ENCODE assay signal across 13 mouse cellular contexts in the genomic region with DNA sequence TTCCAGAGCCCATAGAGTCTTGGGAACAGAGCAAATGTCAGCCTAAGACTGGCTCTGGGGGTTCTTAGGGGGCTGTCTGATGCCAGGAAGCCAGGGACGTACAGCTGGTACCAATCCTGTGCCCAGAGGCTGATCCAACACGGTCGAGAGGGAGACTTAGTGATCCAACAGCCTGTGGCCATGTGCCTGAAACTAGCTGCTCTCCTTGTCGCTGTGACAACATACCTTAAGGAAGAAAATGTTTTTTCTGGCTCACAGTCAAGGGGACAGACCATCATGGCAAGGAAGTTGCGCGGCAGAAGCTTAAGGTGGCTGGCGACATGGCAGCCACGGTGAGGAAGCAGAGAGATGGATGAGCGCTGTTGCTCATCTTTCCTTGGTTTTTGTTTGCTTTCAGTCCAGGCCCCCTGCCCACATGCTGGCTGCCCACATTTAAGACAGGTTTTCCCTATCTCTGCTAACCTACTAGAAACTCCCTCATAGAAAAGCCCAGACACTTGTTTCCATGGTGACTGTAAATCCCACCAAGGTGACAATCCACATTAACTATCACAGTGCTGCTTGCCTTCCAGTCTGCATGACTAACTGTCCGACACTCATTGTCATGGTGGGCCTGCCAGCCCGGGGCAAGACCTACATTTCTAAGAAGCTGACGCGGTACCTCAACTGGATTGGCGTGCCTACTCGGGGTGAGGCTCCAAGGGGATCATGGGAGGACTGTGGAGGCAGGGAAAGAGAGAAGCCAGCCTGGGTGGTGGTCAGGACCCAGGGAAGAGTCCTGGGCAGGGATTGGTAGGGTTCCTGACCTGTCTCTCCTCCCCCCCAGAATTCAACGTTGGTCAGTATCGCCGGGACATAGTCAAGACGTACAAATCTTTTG. TPM values are rescaled to one million over a fixed set of nuclear protein-coding genes. Genes with fewer than 3 reads are reported as not detected.
DNase-seq lines count a peak whose midpoint lies in the region; ATAC-seq lines count a peak whose summit lies in the region.
"Had no signal": no experiment of that assay in that cellular context is flagged by ENCODE, and none has a peak within 500 bp of the region (broad histone marks: within the 10 kb centered on the region; RNA-seq: fewer than 3 reads in every experiment).

No protein-coding gene starts in this region.

- H3K9ac ChIP-seq in forebrain, embryonic 15.5 days (replicated peaks) = no peak overlapping the region
- H3K9ac ChIP-seq in forebrain, embryonic 16.5 days (replicated peaks; ENCODE audit: low read depth, low read length) = no peak overlapping the region
- no peak overlapping the region for H3K9ac ChIP-seq in liver, embryonic 16.5 days (ENCODE audit: low read depth, low read length)
- no peak overlapping the region for H3K9ac ChIP-seq in liver, embryonic 12.5 days
- H3K9ac ChIP-seq in kidney, embryonic 15.5 days = no peak overlapping the region
- H3K9ac ChIP-seq: heart, embryonic 13.5 days; hindbrain, embryonic 15.5 days had no signal

- H3K27ac ChIP-seq in forebrain, embryonic 15.5 days (replicated peaks) = 0 out of 2 replicates have a peak overlapping the region, but pooled peaks have one; percentile 11
- H3K27ac ChIP-seq in forebrain, embryonic 16.5 days (ENCODE audit: low read length) = no peak overlapping the region
- H3K27ac ChIP-seq in liver, embryonic 16.5 days (ENCODE audit: low read length) = peak overlapping the region; percentile 51; the same call in 1 of the 2 replicates
- no peak overlapping the region; the same call in 1 of the 2 replicates for H3K27ac ChIP-seq in liver, embryonic 12.5 days
- H3K27ac ChIP-seq in kidney, embryonic 15.5 days = no peak overlapping the region
- H3K27ac ChIP-seq: heart, embryonic 13.5 days; hindbrain, embryonic 15.5 days had no signal

- no peak overlapping the region for H3K4me3 ChIP-seq in forebrain, embryonic 15.5 days
- no peak overlapping the region for H3K4me3 ChIP-seq in forebrain, embryonic 16.5 days (replicated peaks; ENCODE audit: low read length)
- H3K4me3 ChIP-seq in liver, embryonic 16.5 days (ENCODE audit: low read depth, low read length) = no peak overlapping the region
- no peak overlapping the region for H3K4me3 ChIP-seq in liver, embryonic 12.5 days
- H3K4me3 ChIP-seq in megakaryocyte, embryonic 14.5 days (replicated peaks) = peak overlapping the region; percentile 53
- no peak overlapping the region for H3K4me3 ChIP-seq in kidney, embryonic 15.5 days (replicated peaks)
- H3K4me3 ChIP-seq: heart, embryonic 13.5 days; hindbrain, embryonic 15.5 days had no signal

- H3K4me2 ChIP-seq in forebrain, embryonic 15.5 days (replicated peaks) = no peak overlapping the region
- H3K4me2 ChIP-seq in forebrain, embryonic 16.5 days (ENCODE audit: low read length) = no peak overlapping the region
- H3K4me2 ChIP-seq in liver, embryonic 16.5 days (ENCODE audit: low read depth, low read length) = no peak overlapping the region
- H3K4me2 ChIP-seq in liver, embryonic 12.5 days = no peak overlapping the region
- no peak overlapping the region for H3K4me2 ChIP-seq in kidney, embryonic 15.5 days
- H3K4me2 ChIP-seq: heart, embryonic 13.5 days; hindbrain, embryonic 15.5 days had no signal

- H3K9me3 ChIP-seq in forebrain, embryonic 15.5 days = no peaks in the 10 kb centered on the region
- no peaks in the 10 kb centered on the region for H3K9me3 ChIP-seq in forebrain, embryonic 16.5 days (ENCODE audit: control insufficient read depth, low read length)
- H3K9me3 ChIP-seq in liver, embryonic 16.5 days (replicated peaks; ENCODE audit: control insufficient read depth, low read length) = no peaks in the 10 kb centered on the region
- H3K9me3 ChIP-seq in liver, embryonic 12.5 days (replicated peaks) = no peaks in the 10 kb centered on the region
- H3K9me3 ChIP-seq in megakaryocyte, embryonic 14.5 days = no peaks in the 10 kb centered on the region; the same call in 1 of the 2 replicates
- no peaks in the 10 kb centered on the region for H3K9me3 ChIP-seq in kidney, embryonic 15.5 days (replicated peaks)
- H3K9me3 ChIP-seq: heart, embryonic 13.5 days; hindbrain, embryonic 15.5 days had no signal

- H3K36me3 ChIP-seq in forebrain, embryonic 15.5 days = no peaks in the 10 kb centered on the region
- H3K36me3 ChIP-seq in forebrain, embryonic 16.5 days (ENCODE audit: control insufficient read depth, insufficient read depth) = no peaks in the 10 kb centered on the region
- no peaks in the 10 kb centered on the region for H3K36me3 ChIP-seq in liver, embryonic 16.5 days (ENCODE audit: control insufficient read depth, insufficient read depth)
- H3K36me3 ChIP-seq in liver, embryonic 12.5 days = 0 out of 2 replicates have a peak, but pooled peaks cover 4% of the 10 kb centered on the region
- peaks cover 10% of the 10 kb centered on the region for H3K36me3 ChIP-seq in megakaryocyte, embryonic 14.5 days (replicated peaks; ENCODE audit: low read length)
- 0 out of 2 replicates have a peak, but pooled peaks cover 4% of the 10 kb centered on the region for H3K36me3 ChIP-seq in kidney, embryonic 15.5 days
- H3K36me3 ChIP-seq: heart, embryonic 13.5 days had no signal

- no peak for ATAC-seq in forebrain, embryonic 15.5 days (replicated peaks)
- no peak for ATAC-seq in forebrain, embryonic 16.5 days
- no peak for ATAC-seq in liver, embryonic 16.5 days (ENCODE audit: low read depth)
- no peak for ATAC-seq in liver, embryonic 12.5 days
- no peak for ATAC-seq in kidney, embryonic 15.5 days (replicated peaks; ENCODE audit: low FRiP score)

- no peaks in the 10 kb centered on the region for H3K4me1 ChIP-seq in forebrain, embryonic 15.5 days
- peaks cover 5% of the 10 kb centered on the region for H3K4me1 ChIP-seq in forebrain, embryonic 16.5 days (replicated peaks; ENCODE audit: control insufficient read depth, insufficient read depth, low read length)
- peaks cover 9% of the 10 kb centered on the region for H3K4me1 ChIP-seq in liver, embryonic 16.5 days (ENCODE audit: control insufficient read depth, low read depth, low read length)
- peaks cover 40% of the 10 kb centered on the region for H3K4me1 ChIP-seq in liver, embryonic 12.5 days
- H3K4me1 ChIP-seq in megakaryocyte, embryonic 14.5 days = peaks cover 74% of the 10 kb centered on the region
- peaks cover 14% of the 10 kb centered on the region for H3K4me1 ChIP-seq in kidney, embryonic 15.5 days

- H3K27me3 ChIP-seq in forebrain, embryonic 15.5 days = no peaks in the 10 kb centered on the region
- no peaks in the 10 kb centered on the region for H3K27me3 ChIP-seq in forebrain, embryonic 16.5 days (replicated peaks; ENCODE audit: control insufficient read depth, insufficient read depth, low read length)
- H3K27me3 ChIP-seq in liver, embryonic 16.5 days (ENCODE audit: control insufficient read depth, insufficient read depth, low read depth, low read length) = no peaks in the 10 kb centered on the region
- H3K27me3 ChIP-seq in liver, embryonic 12.5 days (replicated peaks) = no peaks in the 10 kb centered on the region
- H3K27me3 ChIP-seq in megakaryocyte, embryonic 14.5 days (replicated peaks) = no peaks in the 10 kb centered on the region
- H3K27me3 ChIP-seq in kidney, embryonic 15.5 days = no peaks in the 10 kb centered on the region
- H3K27me3 ChIP-seq: heart, embryonic 13.5 days; hindbrain, embryonic 15.5 days had no signal

- DNase-seq in ZHBTc4 (ENCODE audit: low read depth, low spot score) = peak; percentile 52
- DNase-seq in spleen, postnatal 4 days (ENCODE audit: low spot score in 2 of 2) = no peak
- DNase-seq: adrenal gland, adult 2 months; kidney, postnatal 4 days; thymus, adult 2 months had no signal

- WGBS in forebrain, embryonic 15.5 days = 77% methylated on average over 19 of the region's 19 CpGs
- 74% methylated on average over 19 of the region's 19 CpGs for WGBS in forebrain, embryonic 16.5 days
- WGBS in liver, embryonic 16.5 days (ENCODE audit: insufficient replicate concordance) = 59% methylated on average over 19 of the region's 19 CpGs
- WGBS in liver, embryonic 12.5 days (ENCODE audit: insufficient replicate concordance) = 69% methylated on average over 19 of the region's 19 CpGs
- 80% methylated on average over 19 of the region's 19 CpGs for WGBS in kidney, embryonic 15.5 days

RNA-seq across cellular contexts. Expression of a gene that starts 6.9 kb away (rescaled TPM):
- polyA plus RNA-seq in forebrain, embryonic 15.5 days (2015; fragmentation: Nextera tagmentation; extraction: Ambion mirVana) = 27.3 and 28.0 TPM in 2 replicates
- polyA plus RNA-seq in forebrain, embryonic 16.5 days (2015; fragmentation: Nextera tagmentation; extraction: Ambion mirVana) = 27.0 and 34.0 TPM in 2 replicates
- polyA plus RNA-seq in liver, embryonic 16.5 days (2015; fragmentation: Nextera tagmentation; extraction: Ambion mirVana) = 4.0 and 4.4 TPM in 2 replicates
- 3.4 and 4.4 TPM in 2 replicates for polyA plus RNA-seq in liver, embryonic 12.5 days (2016; fragmentation: Nextera tagmentation; extraction: Ambion mirVana)
- polyA plus RNA-seq in megakaryocyte, embryonic 14.5 days (2012; ENCODE audit: insufficient read depth, low replicate concordance) = 2.4 and 5.8 TPM in 2 replicates
- 8.7 and 10.6 TPM in 2 replicates for polyA plus RNA-seq in kidney, embryonic 15.5 days (2015; fragmentation: Nextera tagmentation; extraction: Ambion mirVana)

RNA-seq across cellular contexts. Expression of a gene that starts 12.7 kb away (rescaled TPM):
- polyA plus RNA-seq in forebrain, embryonic 15.5 days (2015; fragmentation: Nextera tagmentation; extraction: Ambion mirVana) = not detected in 2 replicates
- not detected in 2 replicates for polyA plus RNA-seq in forebrain, embryonic 16.5 days (2015; fragmentation: Nextera tagmentation; extraction: Ambion mirVana)
- not detected in 2 replicates for polyA plus RNA-seq in liver, embryonic 16.5 days (2015; fragmentation: Nextera tagmentation; extraction: Ambion mirVana)
- polyA plus RNA-seq in liver, embryonic 12.5 days (2016; fragmentation: Nextera tagmentation; extraction: Ambion mirVana) = 0.11 TPM in 1 of 2 replicates, not detected in the other
- 0.18 TPM in 1 of 2 replicates, not detected in the other for polyA plus RNA-seq in megakaryocyte, embryonic 14.5 days (2012; ENCODE audit: insufficient read depth, low replicate concordance)
- 0.14 and 0.18 TPM in 2 replicates for polyA plus RNA-seq in kidney, embryonic 15.5 days (2015; fragmentation: Nextera tagmentation; extraction: Ambion mirVana)
- polyA plus RNA-seq: heart, embryonic 13.5 days; hindbrain, embryonic 15.5 days had no signal

RNA-seq across cellular contexts. Expression of a gene that starts 39.8 kb away (rescaled TPM):
- polyA plus RNA-seq in forebrain, embryonic 15.5 days (2015; fragmentation: Nextera tagmentation; extraction: Ambion mirVana) = 48.0 and 49.0 TPM in 2 replicates
- polyA plus RNA-seq in forebrain, embryonic 16.5 days (2015; fragmentation: Nextera tagmentation; extraction: Ambion mirVana) = 52.4 and 52.7 TPM in 2 replicates
- polyA plus RNA-seq in liver, embryonic 16.5 days (2015; fragmentation: Nextera tagmentation; extraction: Ambion mirVana) = 20.9 and 23.2 TPM in 2 replicates
- polyA plus RNA-seq in liver, embryonic 12.5 days (2016; fragmentation: Nextera tagmentation; extraction: Ambion mirVana) = 19.0 and 21.5 TPM in 2 replicates
- polyA plus RNA-seq in megakaryocyte, embryonic 14.5 days (2012; ENCODE audit: insufficient read depth, low replicate concordance) = 375 and 575 TPM in 2 replicates
- 81.7 and 95.6 TPM in 2 replicates for polyA plus RNA-seq in kidney, embryonic 15.5 days (2015; fragmentation: Nextera tagmentation; extraction: Ambion mirVana)

RNA-seq across cellular contexts. Expression of a gene that starts 45.1 kb away (rescaled TPM):
- 1.1 and 2.0 TPM in 2 replicates for polyA plus RNA-seq in forebrain, embryonic 15.5 days (2015; fragmentation: Nextera tagmentation; extraction: Ambion mirVana)
- polyA plus RNA-seq in forebrain, embryonic 16.5 days (2015; fragmentation: Nextera tagmentation; extraction: Ambion mirVana) = 1.5 and 2.0 TPM in 2 replicates
- 0.19 and 0.46 TPM in 2 replicates for polyA plus RNA-seq in liver, embryonic 16.5 days (2015; fragmentation: Nextera tagmentation; extraction: Ambion mirVana)
- 0.31 and 0.68 TPM in 2 replicates for polyA plus RNA-seq in liver, embryonic 12.5 days (2016; fragmentation: Nextera tagmentation; extraction: Ambion mirVana)
- polyA plus RNA-seq in megakaryocyte, embryonic 14.5 days (2012; ENCODE audit: insufficient read depth, low replicate concordance) = 0.36 and 2.2 TPM in 2 replicates
- 2.1 and 3.5 TPM in 2 replicates for polyA plus RNA-seq in kidney, embryonic 15.5 days (2015; fragmentation: Nextera tagmentation; extraction: Ambion mirVana)

Comparison
In these comparisons a context has a peak if more than half of its experiments do, and no peak if none do; other contexts are left out.
1. H3K27ac ChIP-seq: peak in forebrain, embryonic 15.5 days (single experiment) and liver, embryonic 16.5 days (single experiment); none in forebrain, embryonic 16.5 days (single experiment), liver, embryonic 12.5 days (single experiment) and kidney, embryonic 15.5 days (single experiment).